1 mouse cellular context compared by ENCODE assay signal in the genomic region with DNA sequence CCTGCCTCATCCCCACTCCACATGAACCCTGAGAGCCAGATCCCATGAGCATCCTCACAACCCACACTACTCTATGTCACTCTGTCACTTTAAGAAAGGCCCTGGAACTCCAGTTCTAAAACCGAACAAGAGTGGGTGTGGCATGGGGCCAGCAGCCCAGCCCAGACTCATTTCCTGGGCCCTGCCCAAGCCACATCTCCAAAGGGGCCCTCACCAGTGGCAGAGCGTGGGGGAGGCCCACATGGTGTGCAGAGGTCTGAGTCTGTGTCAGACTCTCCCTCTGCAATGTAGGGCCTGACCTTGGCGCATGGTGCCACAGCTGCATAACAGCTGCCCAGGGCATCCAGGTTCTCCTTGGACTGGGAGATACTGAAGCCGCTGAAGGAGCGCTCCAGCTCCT.
TF ChIP-seq lines count a peak whose summit lies in the region.

No protein-coding gene starts in this region.

TF ChIP-seq in MEL, 35 proteins besides CTCF, POLR2A, EP300 and RAD21 (continued from another document):
- TF ChIP-seq NRF1 (IDR thresholded peaks at IDR 0.05; ENCODE audit: insufficient read depth, low read depth, low read length, poor library complexity, severe bottlenecking): no peak
- peak; percentile 54; the same call in 1 of the 2 replicates for TF ChIP-seq MAX (IDR thresholded peaks at IDR 0.05; ENCODE audit: low read length)
